Mouse (Mus musculus) hindbrain, embryonic 13.5 days (tissue): ENCODE data around the gene Mea1. TPM values are rescaled to one million over a fixed set of nuclear protein-coding genes. Genes with fewer than 3 reads are reported as not detected.

Experiments used
- polyA plus RNA-seq: library from polyadenylated mRNA; unstranded; fragments of >200 nt; fragmentation: Nextera tagmentation; extraction: Ambion mirVana; gene quantifications from 2 replicates; pipeline ENCODE4 v1.2.1, GENCODE M21; 2015

Gene Mea1
- polyA plus RNA-seq, 1 experiment from 2014 or later, result 257 TPM

Other genes starting within 250 kb of the Mea1 start
- 2.4 and 3.1 TPM in 2 replicates for gene Crip3, start 249.9 kb upstream of the Mea1 start, polyA plus RNA-seq
- not detected in 2 replicates for gene Slc22a7, start 240.3 kb upstream of the Mea1 start, polyA plus RNA-seq
- 4.6 and 4.7 TPM in 2 replicates for gene Ttbk1, start 191.1 kb upstream of the Mea1 start, polyA plus RNA-seq
- 20.4 and 21.8 TPM in 2 replicates for gene Dnph1, start 182.1 kb upstream of the Mea1 start, polyA plus RNA-seq
- gene Cul9, start 132.4 kb upstream of the Mea1 start, polyA plus RNA-seq, result 17.1 and 21.6 TPM in 2 replicates
- gene Srf, start 122.6 kb upstream of the Mea1 start, polyA plus RNA-seq, result 4.6 and 4.8 TPM in 2 replicates
- gene Ptk7, start 49.3 kb upstream of the Mea1 start, polyA plus RNA-seq, result 39.9 and 40.7 TPM in 2 replicates
- gene Klc4, start 32.8 kb upstream of the Mea1 start, polyA plus RNA-seq, result 45.1 and 45.9 TPM in 2 replicates
- gene Mrpl2, start 32.6 kb upstream of the Mea1 start, polyA plus RNA-seq, result 73.5 and 75.6 TPM in 2 replicates
- 40.0 and 41.2 TPM in 2 replicates for gene Cul7, start 28.5 kb upstream of the Mea1 start, polyA plus RNA-seq
- 52.3 and 56.2 TPM in 2 replicates for gene Rrp36, start 4.4 kb upstream of the Mea1 start, polyA plus RNA-seq
- gene Klhdc3, start 2.1 kb downstream of the Mea1 start, polyA plus RNA-seq, result 162 and 164 TPM in 2 replicates
- gene Ppp2r5d, start 26.3 kb downstream of the Mea1 start, polyA plus RNA-seq, result 78.2 and 79.7 TPM in 2 replicates
- gene Pex6, start 32.7 kb downstream of the Mea1 start, polyA plus RNA-seq, result 24.4 and 24.7 TPM in 2 replicates
- 0.90 and 1.5 TPM in 2 replicates for gene Gnmt, start 50.4 kb downstream of the Mea1 start, polyA plus RNA-seq
- gene Cnpy3, start 73.4 kb downstream of the Mea1 start, polyA plus RNA-seq, result 66.1 and 67.1 TPM in 2 replicates
- gene Ptcra, start 84.9 kb downstream of the Mea1 start, polyA plus RNA-seq, result 0.26 and 0.40 TPM in 2 replicates
- gene 2310039H08Rik, start 93.8 kb downstream of the Mea1 start, polyA plus RNA-seq, result 49.4 and 58.4 TPM in 2 replicates
- 92.8 and 113 TPM in 2 replicates for gene Rpl7l1, start 103.9 kb downstream of the Mea1 start, polyA plus RNA-seq
- 5.9 and 7.8 TPM in 2 replicates for gene Bicral, start 179.7 kb downstream of the Mea1 start, polyA plus RNA-seq
- 58.7 and 63.7 TPM in 2 replicates for gene Tbcc, start 211.9 kb downstream of the Mea1 start, polyA plus RNA-seq
- not detected in 2 replicates for gene Prph2, start 231.7 kb downstream of the Mea1 start, polyA plus RNA-seq